Mouse (Mus musculus): ENCODE data around the gene Efl1. TPM values are rescaled to one million over a fixed set of nuclear protein-coding genes. Genes with fewer than 3 reads are reported as not detected.

Gene Efl1
- polyA plus RNA-seq, 1 experiment from 2014 or later = 22.8 TPM

DNA sequence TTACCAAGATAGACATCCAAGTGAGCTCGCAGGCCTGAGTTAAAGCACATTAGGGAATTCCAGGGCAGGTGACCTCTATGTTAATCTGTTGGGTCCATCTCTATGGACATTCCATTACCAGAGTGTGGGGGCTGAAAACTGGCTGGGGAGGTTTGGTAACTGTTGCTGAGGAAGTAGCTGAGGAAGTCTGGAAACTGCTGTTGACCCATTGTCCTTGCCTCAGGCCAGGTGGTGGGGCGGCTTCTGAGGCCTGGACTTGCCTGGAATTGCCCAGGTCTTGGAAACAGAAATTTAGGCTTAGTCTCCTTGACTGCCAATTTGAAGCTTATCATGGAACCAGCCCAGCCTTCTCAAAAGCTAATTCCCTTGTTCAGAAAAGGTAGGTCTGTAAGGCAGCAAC lies 134.7 kb downstream of the Efl1 start:
- H3K9ac ChIP-seq (ENCODE audit: low read length) = no peak overlapping the region
- no peak for ATAC-seq (ENCODE audit: insufficient read depth, low FRiP score)
- no peaks in the 10 kb centered on the region for H3K4me1 ChIP-seq (ENCODE audit: control insufficient read depth, insufficient read depth, low read length)
- no peak overlapping the region for H3K27ac ChIP-seq (ENCODE audit: low read length)
- no peak overlapping the region for H3K4me3 ChIP-seq (replicated peaks; ENCODE audit: low read length)
- no peaks in the 10 kb centered on the region; the same call in 1 of the 2 replicates for H3K36me3 ChIP-seq (ENCODE audit: control insufficient read depth, insufficient read depth, low read length)
- no peak overlapping the region for H3K4me2 ChIP-seq (ENCODE audit: low read depth, low read length)
- H3K9me3 ChIP-seq (replicated peaks; ENCODE audit: control insufficient read depth, low read length) = no peaks in the 10 kb centered on the region
- WGBS = 71% methylated on average over 2 of the region's 2 CpGs
- no peaks in the 10 kb centered on the region for H3K27me3 ChIP-seq (ENCODE audit: control insufficient read depth, insufficient read depth, low read length)

- 41% methylated on average over 5 of the region's 6 CpGs for WGBS
- Histone ChIP-seq H3K4me2 (ENCODE audit: low read depth, low read length) (no peak overlapping the region), H3K27ac (ENCODE audit: low read length) (no peak overlapping the region), H3K36me3 (ENCODE audit: control insufficient read depth, insufficient read depth, low read length) (no peaks in the 10 kb centered on the region; the same call in 1 of the 2 replicates), H3K9ac (ENCODE audit: low read length) (no peak overlapping the region), H3K4me3 (replicated peaks; ENCODE audit: low read length) (no peak overlapping the region), H3K27me3 (ENCODE audit: control insufficient read depth, insufficient read depth, low read length) (no peaks in the 10 kb centered on the region), H3K9me3 (replicated peaks; ENCODE audit: control insufficient read depth, low read length) (no peaks in the 10 kb centered on the region), H3K4me1 (ENCODE audit: control insufficient read depth, insufficient read depth, low read length) (no peaks in the 10 kb centered on the region)
- ATAC-seq (ENCODE audit: insufficient read depth, low FRiP score) = no peak
Measured at GRCm38 (mm10) chr7:82783693-82784092, 135.3 kb downstream of the Efl1 start.

- H3K27ac ChIP-seq (ENCODE audit: low read length) = no peak overlapping the region
- H3K9ac ChIP-seq (ENCODE audit: low read length) = no peak overlapping the region
- H3K4me3 ChIP-seq (replicated peaks; ENCODE audit: low read length) = no peak overlapping the region
- WGBS = 59% methylated on average over 6 of the region's 6 CpGs
- H3K27me3 ChIP-seq (ENCODE audit: control insufficient read depth, insufficient read depth, low read length) = no peaks in the 10 kb centered on the region
- no peaks in the 10 kb centered on the region for H3K9me3 ChIP-seq (replicated peaks; ENCODE audit: control insufficient read depth, low read length)
- no peaks in the 10 kb centered on the region for H3K4me1 ChIP-seq (ENCODE audit: control insufficient read depth, insufficient read depth, low read length)
- H3K36me3 ChIP-seq (ENCODE audit: control insufficient read depth, insufficient read depth, low read length) = no peaks in the 10 kb centered on the region
- ATAC-seq (ENCODE audit: insufficient read depth, low FRiP score) = no peak
- H3K4me2 ChIP-seq (ENCODE audit: low read depth, low read length) = no peak overlapping the region
Measured at GRCm38 (mm10) chr7:82785335-82785934, 137.0 kb downstream of the Efl1 start.

DNA sequence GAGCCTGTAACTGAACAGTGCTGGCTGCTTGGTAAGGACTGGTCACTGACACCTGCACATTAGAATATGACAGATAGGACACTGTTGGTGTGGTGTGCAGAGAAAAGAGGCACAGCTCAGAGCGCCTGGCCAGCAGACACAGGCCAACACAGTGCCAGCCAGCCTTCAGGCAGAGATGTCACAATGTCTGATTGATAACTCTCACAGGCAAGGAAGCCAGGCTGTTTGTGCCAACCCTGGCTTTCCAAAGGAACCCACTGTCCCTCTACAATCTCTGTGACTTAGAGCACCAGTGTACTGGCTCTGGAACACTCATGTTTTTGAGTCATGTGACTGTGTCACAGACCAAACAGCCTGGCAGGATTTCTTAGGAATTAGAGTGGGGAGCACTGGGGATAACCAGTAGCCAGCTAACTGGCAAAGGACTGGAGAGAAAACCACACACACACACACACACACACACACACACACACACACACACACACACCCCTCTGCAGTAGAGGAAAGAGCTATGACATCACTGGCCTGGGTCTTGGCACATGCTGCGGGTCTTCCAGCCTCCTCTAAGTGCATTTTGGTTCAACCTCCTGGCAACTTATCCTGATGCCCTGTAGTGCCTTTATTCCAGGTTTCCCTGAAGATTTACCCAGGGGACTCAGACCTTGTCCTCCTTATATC lies 137.7 kb downstream of the Efl1 start:
- Histone ChIP-seq H3K27me3 (ENCODE audit: control insufficient read depth, insufficient read depth, low read length) (no peaks in the 10 kb centered on the region), H3K4me1 (ENCODE audit: control insufficient read depth, insufficient read depth, low read length) (no peaks in the 10 kb centered on the region), H3K27ac (ENCODE audit: low read length) (no peak overlapping the region), H3K4me2 (ENCODE audit: low read depth, low read length) (no peak overlapping the region), H3K4me3 (replicated peaks; ENCODE audit: low read length) (no peak overlapping the region), H3K9me3 (replicated peaks; ENCODE audit: control insufficient read depth, low read length) (no peaks in the 10 kb centered on the region), H3K36me3 (ENCODE audit: control insufficient read depth, insufficient read depth, low read length) (no peaks in the 10 kb centered on the region), H3K9ac (ENCODE audit: low read length) (no peak overlapping the region)
- no peak for ATAC-seq (ENCODE audit: insufficient read depth, low FRiP score)
- WGBS = 80% methylated on average over 2 of the region's 2 CpGs

GRCm38 (mm10) chr7:82792644-82793043 lies 144.2 kb downstream of the Efl1 start:
- H3K27me3 ChIP-seq (ENCODE audit: control insufficient read depth, insufficient read depth, low read length) = no peaks in the 10 kb centered on the region
- H3K4me1 ChIP-seq (ENCODE audit: control insufficient read depth, insufficient read depth, low read length) = 0 out of 2 replicates have a peak, but pooled peaks cover 7% of the 10 kb centered on the region
- no peak overlapping the region for H3K9ac ChIP-seq (ENCODE audit: low read length)
- 39% methylated on average over 2 of the region's 2 CpGs for WGBS
- H3K4me3 ChIP-seq (replicated peaks; ENCODE audit: low read length) = no peak overlapping the region
- no peaks in the 10 kb centered on the region for H3K9me3 ChIP-seq (replicated peaks; ENCODE audit: control insufficient read depth, low read length)
- no peaks in the 10 kb centered on the region for H3K36me3 ChIP-seq (ENCODE audit: control insufficient read depth, insufficient read depth, low read length)
- H3K27ac ChIP-seq (ENCODE audit: low read length) = no peak overlapping the region
- ATAC-seq (ENCODE audit: insufficient read depth, low FRiP score) = no peak
- H3K4me2 ChIP-seq (ENCODE audit: low read depth, low read length) = no peak overlapping the region

- H3K27me3 ChIP-seq (ENCODE audit: control insufficient read depth, insufficient read depth, low read length) = no peaks in the 10 kb centered on the region
- H3K4me3 ChIP-seq (replicated peaks; ENCODE audit: low read length) = no peak overlapping the region
- H3K27ac ChIP-seq (ENCODE audit: low read length) = no peak overlapping the region
- no peaks in the 10 kb centered on the region for H3K9me3 ChIP-seq (replicated peaks; ENCODE audit: control insufficient read depth, low read length)
- H3K36me3 ChIP-seq (ENCODE audit: control insufficient read depth, insufficient read depth, low read length) = no peaks in the 10 kb centered on the region
- no peak overlapping the region for H3K4me2 ChIP-seq (ENCODE audit: low read depth, low read length)
- H3K9ac ChIP-seq (ENCODE audit: low read length) = no peak overlapping the region
- ATAC-seq (ENCODE audit: insufficient read depth, low FRiP score) = no peak
- H3K4me1 ChIP-seq (ENCODE audit: control insufficient read depth, insufficient read depth, low read length) = 0 out of 2 replicates have a peak, but pooled peaks cover 7% of the 10 kb centered on the region
- 91% methylated on average over 1 of the region's 1 CpGs for WGBS
Measured at GRCm38 (mm10) chr7:82793111-82793510, 144.7 kb downstream of the Efl1 start.

GRCm38 (mm10) chr7:82794542-82794941 lies 146.1 kb downstream of the Efl1 start:
- WGBS = 29% methylated on average over 1 of the region's 1 CpGs
- Histone ChIP-seq H3K36me3 (ENCODE audit: control insufficient read depth, insufficient read depth, low read length) (no peaks in the 10 kb centered on the region), H3K4me3 (replicated peaks; ENCODE audit: low read length) (no peak overlapping the region), H3K4me1 (ENCODE audit: control insufficient read depth, insufficient read depth, low read length) (0 out of 2 replicates have a peak, but pooled peaks cover 7% of the 10 kb centered on the region), H3K9ac (ENCODE audit: low read length) (no peak overlapping the region), H3K4me2 (ENCODE audit: low read depth, low read length) (no peak overlapping the region), H3K9me3 (replicated peaks; ENCODE audit: control insufficient read depth, low read length) (no peaks in the 10 kb centered on the region), H3K27ac (ENCODE audit: low read length) (no peak overlapping the region), H3K27me3 (ENCODE audit: control insufficient read depth, insufficient read depth, low read length) (no peaks in the 10 kb centered on the region)
- no peak for ATAC-seq (ENCODE audit: insufficient read depth, low FRiP score)

DNA sequence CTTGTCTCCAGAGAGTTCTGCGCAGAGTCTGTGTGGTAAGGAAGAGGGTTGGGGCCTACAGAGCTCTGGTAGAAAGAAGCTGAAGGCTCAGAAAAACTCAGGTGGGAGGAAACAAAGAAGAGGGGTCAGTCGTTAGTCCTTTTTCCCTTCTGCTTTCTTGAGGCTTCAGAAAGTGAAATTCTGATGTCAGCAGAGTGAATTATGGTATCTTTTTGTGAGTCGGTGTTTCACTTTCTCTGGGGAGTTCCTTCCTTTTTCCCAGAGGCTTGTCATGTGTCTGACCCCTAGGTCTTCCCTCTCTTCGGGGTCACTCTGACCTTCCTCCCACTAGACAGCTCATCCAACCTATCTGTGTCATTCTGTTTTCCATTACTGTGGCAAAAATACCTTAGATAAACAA lies 153.8 kb downstream of the Efl1 start:
- H3K4me1 ChIP-seq (ENCODE audit: control insufficient read depth, insufficient read depth, low read length) = no peaks in the 10 kb centered on the region
- no peak overlapping the region for H3K9ac ChIP-seq (ENCODE audit: low read length)
- 35% methylated on average over 4 of the region's 4 CpGs for WGBS
- H3K27me3 ChIP-seq (ENCODE audit: control insufficient read depth, insufficient read depth, low read length) = no peaks in the 10 kb centered on the region
- H3K27ac ChIP-seq (ENCODE audit: low read length) = no peak overlapping the region
- no peaks in the 10 kb centered on the region for H3K9me3 ChIP-seq (replicated peaks; ENCODE audit: control insufficient read depth, low read length)
- H3K4me3 ChIP-seq (replicated peaks; ENCODE audit: low read length) = no peak overlapping the region
- ATAC-seq (ENCODE audit: insufficient read depth, low FRiP score) = no peak
- no peaks in the 10 kb centered on the region for H3K36me3 ChIP-seq (ENCODE audit: control insufficient read depth, insufficient read depth, low read length)
- H3K4me2 ChIP-seq (ENCODE audit: low read depth, low read length) = no peak overlapping the region

- 66% methylated on average over 4 of the region's 4 CpGs for WGBS
- Histone ChIP-seq H3K36me3 (ENCODE audit: control insufficient read depth, insufficient read depth, low read length) (no peaks in the 10 kb centered on the region), H3K9me3 (replicated peaks; ENCODE audit: control insufficient read depth, low read length) (no peaks in the 10 kb centered on the region), H3K9ac (ENCODE audit: low read length) (no peak overlapping the region), H3K4me1 (ENCODE audit: control insufficient read depth, insufficient read depth, low read length) (0 out of 2 replicates have a peak, but pooled peaks cover 3% of the 10 kb centered on the region), H3K27me3 (ENCODE audit: control insufficient read depth, insufficient read depth, low read length) (no peaks in the 10 kb centered on the region), H3K27ac (ENCODE audit: low read length) (no peak overlapping the region), H3K4me2 (ENCODE audit: low read depth, low read length) (no peak overlapping the region), H3K4me3 (replicated peaks; ENCODE audit: low read length) (no peak overlapping the region)
- no peak for ATAC-seq (ENCODE audit: insufficient read depth, low FRiP score)
Measured at GRCm38 (mm10) chr7:82808257-82808656, 159.8 kb downstream of the Efl1 start.
